Mouse (Mus musculus) layer of hippocampus, adult 18-20 months (tissue): Measurements from ENCODE around the gene Sox5. TPM values are rescaled to one million over a fixed set of nuclear protein-coding genes. Genes with fewer than 3 reads are reported as not detected.

Experiments
- DNase-seq, 2 experiments: peaks; one replicate each; pipeline ENCODE4 v3.0.0; 2022; ENCODE audit warnings: low spot score in 2 of 2
- total RNA-seq, 2 experiments: library from RNA; stranded (reverse); gene quantifications; 2 replicates each; pipeline ENCODE4 v1.2.3; 2021

The Sox5 gene
- total RNA-seq, 2 experiments from 2014 or later = 31.3 to 37.0 TPM

DNA sequence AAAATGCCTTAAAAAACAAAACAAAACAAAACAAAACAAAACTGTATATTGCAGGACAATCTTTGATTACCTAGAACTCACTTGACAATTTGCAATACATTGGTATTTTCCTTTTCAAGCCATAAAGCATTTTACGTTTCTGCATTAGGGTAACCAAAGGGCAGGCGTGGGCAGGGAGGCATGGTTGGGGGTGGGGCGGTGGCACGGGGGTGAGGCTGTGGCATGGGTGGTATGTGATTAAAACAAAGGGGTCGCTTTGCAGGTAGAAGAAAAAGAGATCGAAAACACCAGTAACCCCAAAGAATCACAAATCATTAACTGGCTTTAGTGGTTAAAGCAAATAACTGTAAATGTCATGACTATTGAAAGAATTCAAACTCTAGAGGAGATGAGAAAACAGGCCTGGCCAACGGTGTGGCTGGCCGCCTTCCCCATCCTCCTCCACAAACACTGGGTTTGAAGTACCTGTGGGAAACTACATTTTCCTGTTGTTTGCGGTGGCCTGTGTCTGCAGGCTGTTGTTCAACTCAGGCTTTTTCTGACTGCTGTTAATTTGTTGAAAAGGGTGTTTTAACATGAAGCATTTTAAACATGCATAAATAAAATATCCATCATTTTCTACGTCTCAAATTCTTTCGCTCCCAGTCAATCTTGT lies 289.9 kb downstream of the Sox5 start:
- no peak for DNase-seq

DNA sequence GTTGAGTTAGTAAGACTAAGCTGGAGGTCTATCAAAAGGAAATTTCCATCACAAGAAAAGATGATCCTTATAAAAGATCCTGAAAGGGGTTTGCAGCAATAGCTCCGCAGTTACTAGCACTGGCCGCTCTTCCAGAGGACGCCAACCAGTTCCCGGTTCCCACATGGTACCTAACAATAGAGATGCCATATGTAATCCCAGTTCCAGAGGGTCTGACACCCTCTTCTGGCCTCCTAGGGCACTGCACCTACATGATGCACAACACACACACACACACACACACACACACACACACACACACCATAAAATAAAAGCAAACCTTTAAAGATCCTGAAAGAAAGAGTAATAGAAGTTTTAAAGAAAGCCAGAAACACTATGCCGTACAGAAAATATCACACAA lies 290.9 kb downstream of the Sox5 start:
- no peak for DNase-seq

DNA sequence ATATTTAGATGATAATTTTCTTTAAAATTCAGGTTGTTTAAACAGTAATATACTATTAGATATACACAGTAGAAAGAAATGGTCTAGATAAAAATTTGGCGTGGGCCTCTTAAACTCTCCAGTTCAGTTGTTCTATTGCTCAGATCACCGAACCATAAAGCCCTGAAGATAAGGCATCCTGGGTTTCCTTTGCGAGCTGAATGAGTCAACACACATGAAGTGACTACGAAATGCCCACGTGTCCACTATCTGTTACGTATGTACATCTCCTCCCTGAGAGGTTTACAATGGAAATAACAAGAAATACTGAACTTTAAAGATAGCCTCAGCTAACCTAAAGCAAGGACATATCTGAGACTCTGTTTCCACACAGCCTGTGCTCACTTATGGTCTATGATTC lies 296.2 kb downstream of the Sox5 start:
- DNase-seq = no peak

DNA sequence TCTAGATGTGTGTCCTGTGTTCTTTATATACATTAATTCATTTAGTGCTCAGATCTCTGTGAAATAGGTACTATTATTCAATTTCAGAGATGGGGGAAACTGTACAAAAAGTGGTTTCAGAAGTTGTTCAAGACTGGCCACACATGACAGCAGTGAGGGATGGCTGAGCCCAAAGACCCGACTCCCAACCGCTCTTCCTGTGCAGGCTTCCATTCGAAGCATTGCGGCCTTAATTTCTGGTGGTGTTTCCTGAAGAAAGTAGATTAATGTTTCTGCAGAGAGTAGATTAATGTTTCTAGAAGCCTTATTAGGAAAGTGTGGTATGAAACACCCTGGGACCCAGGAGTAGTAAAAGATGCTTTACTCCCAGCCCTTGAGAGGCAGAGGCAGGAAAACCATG lies 298.6 kb downstream of the Sox5 start:
- no peak for DNase-seq

DNA sequence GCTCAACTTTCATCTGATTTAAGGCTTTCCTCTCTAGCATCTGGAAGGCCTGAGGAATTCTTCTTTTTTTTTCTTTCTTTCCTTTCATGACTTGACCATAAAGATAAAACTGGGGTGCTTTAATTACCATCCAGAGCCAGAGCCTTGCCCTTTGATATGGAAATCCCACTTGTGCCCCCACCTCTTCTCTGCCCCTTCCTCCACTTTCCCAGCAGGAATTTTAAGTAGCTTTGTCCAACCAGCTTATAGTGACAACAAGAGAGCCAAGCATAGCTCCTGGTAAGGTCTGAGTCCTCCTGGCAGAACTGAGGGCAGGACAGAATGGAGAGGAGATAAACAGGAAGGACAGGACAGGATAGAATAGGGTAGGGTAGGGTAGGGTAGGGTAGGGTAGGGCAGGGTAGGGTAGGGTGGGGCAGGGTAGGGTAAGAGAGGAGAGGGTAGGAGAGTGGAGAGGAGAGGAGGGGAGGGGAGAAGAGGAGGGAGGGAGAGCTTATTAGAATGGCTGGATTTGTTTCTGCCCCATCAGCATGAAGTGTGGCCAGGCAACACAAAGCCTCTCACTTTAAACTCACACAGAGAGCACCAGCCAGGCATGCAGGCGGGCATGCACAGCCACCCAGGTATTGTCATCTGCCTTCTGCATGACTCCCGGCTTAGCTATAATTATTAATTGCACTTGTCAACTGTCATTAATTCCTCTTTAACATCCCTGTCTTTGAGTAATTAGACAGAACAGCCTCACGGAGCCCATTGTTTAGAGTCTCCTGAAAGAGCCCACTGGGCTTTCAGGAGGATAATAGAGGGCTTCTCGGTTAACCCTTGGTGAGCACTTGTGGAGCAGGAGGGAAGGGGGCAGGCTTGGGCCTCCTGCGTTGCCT lies 300.9 kb downstream of the Sox5 start:
- DNase-seq = no peak

DNA sequence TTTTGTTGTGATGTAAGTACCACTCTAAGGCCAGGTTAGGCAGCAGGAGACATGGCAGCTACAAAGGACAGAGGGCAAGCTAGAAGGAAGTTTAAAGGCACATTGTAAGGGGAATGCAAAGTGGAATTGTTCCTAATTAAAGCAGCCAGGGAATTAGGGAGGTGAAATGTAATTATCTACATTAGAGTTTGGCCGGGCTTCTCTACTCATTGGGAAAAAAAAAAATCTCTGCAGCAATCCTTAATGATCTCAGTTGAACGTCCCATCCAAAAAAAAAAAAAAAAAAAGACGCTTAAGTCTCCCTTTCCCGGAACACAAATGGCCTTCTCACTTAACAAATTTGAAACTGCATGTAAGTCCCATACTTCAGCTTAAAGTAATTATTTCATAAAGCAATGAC lies 301.9 kb downstream of the Sox5 start:
- DNase-seq = no peak

DNA sequence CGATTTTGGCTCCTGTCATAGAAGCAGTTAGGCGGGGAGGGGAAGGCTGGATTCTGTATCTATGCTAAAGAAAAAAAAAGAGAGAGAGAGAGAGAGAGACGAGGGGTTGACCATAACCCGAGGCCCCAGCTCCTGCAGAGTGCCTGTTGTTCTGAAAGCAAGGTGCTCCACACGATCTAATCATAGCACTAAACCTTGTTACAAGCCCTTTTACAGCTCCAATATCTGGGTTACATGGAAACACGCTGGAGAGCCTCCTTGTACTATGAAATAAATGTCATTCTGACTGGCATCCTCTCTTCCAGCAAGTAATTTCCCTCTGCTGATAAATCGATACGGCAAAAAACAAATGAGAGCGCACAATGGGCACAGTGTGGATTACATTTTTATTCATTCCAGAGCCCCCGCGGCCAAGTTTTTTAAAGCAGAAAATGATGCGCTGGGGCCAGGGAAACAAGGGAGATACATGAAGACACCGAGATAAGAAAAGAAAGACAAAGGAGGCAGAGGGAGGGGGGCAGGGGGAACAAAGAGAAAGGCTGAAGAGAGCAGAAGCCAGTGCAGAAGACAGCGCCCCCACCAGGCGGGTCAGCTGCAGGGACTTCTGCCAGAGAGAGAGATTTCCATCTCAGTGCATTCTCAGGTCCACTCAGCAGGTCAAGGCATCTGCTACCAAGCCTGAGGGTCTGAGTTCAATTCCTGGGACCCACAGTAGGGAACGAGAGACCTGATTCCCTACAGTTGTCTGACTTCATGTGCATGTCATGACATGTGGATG lies 304.3 kb downstream of the Sox5 start:
- peak in 1 of 2 experiments; percentile 3 for DNase-seq

DNA sequence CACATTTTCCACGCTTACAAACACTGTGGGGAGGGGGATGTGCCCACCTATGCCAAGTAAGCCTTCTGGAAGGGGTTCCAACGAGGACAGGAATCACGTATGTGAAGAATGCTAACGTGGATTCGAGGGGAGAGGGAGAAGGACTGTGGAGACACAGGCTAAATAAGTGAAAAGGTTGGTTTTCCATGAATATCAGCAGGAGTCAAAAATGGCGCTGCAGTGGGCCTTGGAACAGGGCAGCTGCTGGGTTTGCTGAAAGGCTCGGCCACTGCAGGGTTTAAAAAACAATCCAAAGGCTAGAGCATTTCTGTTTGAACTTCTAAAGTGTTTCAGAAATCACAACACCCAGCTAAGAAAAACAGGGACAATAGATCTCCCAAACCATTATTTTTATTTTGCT lies 308.3 kb downstream of the Sox5 start:
- no peak for DNase-seq

DNA sequence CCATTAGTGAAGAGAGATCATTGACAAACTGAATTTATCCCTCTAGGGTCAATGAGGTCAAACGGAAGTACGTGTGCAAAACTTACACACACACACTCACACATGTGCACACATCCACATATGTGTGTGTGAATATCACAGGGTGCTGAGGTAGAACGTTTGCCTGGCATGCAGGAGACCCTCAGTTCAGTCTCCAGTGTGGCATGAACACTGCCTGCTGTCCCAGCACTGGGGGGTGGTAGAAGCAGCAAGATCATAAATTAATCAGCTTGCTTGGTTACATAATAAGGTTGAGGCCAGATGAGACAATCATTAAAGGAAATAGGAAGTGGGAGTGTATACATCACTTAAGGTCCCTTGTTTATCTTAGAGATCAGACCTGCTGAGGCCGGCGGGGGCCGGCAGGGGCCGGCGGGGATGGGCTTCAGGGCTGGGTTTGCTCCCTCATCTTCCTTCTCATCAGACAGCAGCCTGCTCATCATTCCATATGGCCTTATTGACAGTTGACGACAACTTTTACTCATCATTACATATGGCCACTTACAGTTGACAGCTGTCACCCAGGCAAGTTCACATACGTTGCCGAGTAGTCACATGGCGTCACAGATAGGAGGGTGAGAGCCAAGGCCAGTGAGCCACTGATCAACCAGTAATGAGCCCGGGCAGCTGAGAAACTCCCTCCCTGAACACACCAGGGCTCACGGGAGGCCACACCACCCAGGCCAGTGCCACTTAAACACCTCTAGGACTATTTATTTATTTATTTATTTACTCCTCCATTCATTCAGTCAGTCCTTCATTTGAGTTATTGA lies 309.5 kb downstream of the Sox5 start:
- DNase-seq = peak; percentile 11 to 41

DNA sequence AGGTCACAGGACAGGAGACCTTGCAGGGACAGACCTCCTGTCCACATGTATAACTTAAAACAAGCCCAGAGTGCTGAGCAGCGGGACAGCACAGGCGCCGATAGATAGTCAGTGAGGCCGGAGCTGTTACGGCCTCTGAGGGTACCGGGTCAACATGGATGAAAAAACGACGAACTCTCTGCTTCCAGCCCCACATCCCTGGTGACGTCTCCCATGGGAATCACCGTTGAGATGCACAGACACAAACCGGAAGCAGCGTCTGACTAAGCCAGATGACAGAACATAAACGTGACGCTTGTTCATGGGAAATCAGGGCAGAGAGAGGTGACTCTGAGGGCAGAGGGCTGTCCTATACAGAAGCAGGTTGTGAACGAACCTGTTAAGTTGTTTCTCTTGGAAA lies 315.1 kb downstream of the Sox5 start:
- DNase-seq = no peak

DNA sequence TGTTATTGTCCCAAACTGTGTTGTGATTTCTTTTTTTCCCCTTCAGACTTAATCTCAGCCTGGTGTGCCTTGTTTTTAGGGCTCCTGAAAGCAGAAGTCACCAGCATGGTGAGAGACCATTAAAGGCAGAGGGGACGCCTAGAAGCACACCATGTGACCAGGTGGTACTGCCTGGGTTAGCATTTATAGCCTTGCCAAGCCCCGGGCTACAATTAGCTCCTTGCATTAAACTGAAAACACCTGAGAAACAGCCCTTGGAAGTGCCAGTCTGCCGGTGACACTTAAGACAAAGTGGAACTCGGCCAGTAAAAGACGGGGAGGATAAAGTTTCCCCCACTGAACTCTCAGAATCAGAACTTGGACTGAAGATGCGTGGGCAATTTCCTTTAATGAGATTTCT lies 318.1 kb downstream of the Sox5 start:
- DNase-seq = no peak

DNA sequence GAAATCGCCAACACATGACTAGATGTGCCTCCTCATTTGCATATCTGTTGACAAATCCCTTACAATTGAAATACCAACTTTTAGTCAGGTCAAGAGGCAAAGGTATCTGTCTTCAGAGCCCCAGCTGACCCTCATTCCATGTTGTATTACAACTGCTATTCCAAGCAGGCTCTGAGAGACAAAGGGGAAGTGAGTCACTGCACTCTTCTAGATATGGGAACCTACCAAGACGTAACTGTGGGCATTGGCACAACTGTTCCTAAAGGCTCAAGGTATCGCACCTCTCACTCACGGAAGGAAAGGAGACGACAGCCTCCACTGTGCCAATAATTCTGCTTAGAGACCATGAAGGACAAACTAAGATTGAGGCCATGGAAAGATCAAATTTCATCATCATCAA lies 318.5 kb downstream of the Sox5 start:
- no peak for DNase-seq

DNA sequence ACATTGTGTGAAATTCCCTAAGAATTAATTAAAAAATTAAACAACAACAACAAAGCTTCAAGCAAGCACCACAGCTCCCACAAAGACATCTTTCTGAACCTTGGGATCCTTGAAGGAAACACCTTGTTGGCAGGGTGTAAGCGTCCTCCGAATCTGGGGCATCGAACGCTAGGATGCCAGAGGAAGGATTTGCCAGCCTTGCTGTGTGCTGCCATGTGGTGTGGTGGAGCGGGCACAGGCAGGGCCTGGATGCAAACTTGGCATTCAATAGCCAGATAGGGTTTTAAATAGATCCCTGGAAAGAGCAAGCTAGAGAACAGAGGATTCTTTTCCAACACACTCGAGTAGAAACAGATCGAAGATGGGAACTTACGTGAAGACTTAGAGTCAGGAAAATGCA lies 322.3 kb downstream of the Sox5 start:
- DNase-seq = peak in 1 of 2 experiments; percentile 3

DNA sequence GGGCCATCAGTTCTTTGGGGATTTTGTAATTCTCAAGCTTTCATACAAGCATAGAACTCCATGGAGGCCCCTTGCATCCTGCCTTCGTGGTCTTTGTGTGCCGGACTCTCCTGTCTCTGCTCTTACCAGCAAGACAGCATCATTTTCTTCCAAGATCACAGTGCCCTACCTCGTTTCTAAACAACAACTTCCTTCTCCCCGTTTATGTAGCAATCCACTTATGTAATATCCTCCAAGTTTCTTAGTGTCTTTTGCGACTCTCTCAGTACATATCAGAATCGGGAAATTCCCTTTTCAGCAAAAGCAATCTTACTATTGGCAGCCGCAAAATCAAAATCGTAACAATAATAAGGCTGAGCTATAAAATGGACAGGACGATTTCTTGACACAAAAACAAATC lies 324.3 kb downstream of the Sox5 start:
- no peak for DNase-seq

DNA sequence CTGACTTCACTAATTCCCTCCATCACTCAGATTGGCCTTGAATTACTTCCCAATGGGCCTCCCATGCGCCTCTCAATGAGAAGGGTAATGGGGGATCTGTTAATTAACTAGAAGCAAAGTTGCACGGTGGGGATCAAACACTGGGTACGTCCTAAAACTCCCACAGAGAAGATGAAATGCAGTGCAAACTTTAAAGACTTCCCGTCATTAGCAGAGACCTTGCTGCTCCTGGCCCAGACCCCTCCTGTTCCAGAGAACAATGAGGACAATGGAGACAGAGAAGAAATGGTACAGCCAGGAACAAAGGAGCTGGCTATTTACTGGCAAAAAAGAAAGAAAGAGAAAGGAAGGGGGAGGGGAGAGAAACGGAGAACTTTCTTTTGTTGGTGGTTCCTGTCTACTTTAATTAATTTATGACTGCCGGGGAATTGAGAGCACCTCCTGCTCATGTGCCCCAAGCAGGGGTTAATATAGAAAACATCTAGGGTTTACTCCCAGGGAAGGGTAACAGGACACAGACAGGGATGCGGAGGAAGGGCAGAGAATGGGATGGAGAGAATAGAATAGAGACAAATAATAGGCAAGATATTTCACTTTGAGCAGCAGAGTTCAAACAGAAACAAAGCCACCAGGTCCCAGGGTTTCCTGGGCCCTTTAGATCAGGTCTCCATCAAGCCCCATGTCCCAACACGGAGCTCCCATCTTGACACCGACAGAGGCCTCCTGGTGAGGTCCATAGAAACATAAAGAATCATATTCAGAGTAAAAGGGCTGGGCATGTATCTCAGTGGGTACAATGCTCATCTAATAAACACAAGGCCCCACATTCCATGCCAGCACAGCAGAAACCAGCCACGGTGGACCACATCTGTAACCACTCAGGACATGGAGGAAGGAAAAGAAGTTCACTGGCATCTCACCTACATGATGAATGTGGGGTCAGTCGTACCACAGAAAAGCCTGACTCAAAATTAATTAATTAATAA lies 327.2 kb downstream of the Sox5 start:
- no peak for DNase-seq

DNA sequence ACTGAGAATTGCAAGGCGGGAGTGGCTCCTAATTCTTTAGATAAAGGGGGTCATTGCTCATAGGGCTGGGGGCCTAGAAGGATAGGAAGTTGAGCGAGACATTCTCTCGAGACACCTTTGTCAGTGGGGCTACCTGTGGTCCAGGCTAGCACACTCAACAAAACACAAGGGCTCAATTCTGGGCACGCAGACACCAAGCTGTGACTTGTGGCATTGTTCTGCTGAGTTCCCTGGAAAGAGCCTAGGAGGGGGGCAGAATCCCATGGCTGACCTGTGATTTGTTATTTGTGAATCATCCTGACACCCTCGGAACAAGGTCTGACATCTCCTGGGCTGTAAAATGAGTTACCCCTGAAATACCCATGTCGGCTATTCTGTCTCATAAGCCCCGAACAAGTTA lies 328.2 kb downstream of the Sox5 start:
- DNase-seq = no peak

DNA sequence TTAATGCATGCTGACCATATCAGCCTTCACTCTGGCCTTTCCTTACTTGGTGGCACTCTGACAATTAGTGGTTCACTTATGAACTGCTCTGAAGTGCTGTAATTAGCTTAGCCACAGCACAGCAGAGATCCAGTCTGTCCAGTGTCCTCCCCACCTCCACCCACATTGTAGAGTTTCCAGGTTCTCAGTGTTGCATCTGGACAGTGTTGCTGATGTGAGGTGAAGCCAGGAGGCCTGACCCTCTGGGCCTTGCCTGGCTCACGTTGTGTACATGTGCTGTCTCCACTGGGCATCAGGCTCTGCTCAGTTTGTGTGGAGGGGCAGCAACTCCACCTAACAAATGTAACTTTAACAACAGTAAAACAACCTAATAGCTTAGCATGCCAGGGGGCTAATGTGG lies 328.6 kb downstream of the Sox5 start:
- no peak for DNase-seq

DNA sequence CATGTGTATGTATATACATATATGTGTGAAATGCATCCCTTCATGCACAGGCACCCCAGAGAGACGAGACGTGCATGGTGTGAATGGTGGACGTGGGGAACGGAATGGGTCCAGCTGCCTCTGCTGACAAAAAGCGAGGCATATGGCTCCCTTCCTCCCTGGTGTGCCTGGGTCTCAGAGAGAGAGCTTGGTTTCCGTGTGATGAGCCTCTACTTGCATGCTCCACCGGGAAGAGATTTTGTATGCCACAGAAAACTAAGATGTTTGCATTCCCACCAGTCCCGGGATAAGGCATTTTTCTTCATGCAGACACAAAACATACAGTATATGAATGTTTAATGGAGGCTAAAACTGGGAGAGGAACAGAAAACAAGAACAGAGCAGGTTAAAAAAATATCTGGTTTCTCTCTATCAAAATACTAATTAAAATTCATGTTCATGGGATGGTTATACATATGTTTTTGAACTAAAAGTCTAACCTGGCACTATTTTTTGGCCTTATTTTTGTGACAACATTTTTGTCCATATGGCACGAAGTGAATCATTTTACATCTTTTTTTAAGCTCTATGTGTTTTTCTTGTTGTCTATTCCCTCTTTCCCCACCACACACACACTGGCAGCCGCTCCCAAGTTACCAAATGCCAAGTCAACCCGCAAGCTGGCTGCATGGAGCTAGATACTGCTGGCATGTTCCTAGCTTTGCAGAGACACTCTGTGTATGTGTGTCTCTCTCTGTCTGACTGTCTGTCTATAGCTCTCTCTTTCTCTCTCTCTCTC lies 329.4 kb downstream of the Sox5 start:
- DNase-seq = peak; percentile 80 to 85

DNA sequence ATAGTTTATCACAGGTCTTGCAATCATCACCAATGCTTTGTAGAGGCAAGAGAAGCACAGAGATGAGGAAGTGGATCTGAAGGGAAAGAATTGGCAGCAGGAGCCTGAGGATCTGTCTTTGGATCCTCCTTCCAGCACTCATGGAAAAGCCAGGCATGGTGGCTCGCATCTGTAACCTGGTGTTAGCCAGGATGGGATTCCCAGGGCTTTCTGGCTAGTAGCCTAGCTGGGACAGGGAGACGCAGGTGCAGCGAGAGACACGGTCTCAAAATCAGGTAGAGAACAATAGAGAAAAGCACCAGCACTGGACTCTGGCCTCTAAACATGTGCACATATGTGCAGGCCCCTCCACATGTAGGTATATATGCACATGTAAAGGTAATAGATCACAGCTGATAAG lies 330.1 kb downstream of the Sox5 start:
- no peak for DNase-seq
